ENCODE assay signal across 20 mouse cellular contexts in the genomic region with DNA sequence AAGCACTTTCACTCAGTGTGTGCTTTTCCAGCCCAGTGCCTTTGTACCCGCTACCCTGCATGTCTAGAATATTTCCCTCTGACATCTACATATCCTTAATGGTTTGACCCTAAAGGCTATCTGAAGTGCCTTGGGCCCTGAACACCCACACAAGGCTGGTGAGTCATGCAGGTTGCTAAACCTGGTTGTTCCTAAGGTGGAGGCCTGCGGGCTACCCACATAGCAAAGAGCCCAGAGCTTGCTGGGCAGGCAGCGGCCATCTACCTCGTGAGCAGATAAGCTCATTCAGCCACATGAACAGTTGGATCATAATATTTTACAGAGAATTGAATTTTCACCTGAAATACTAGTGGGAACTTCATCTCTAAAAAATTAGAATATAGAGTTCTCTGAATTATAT. TPM values are rescaled to one million over a fixed set of nuclear protein-coding genes. Genes with fewer than 3 reads are reported as not detected.
"Had no signal": no experiment of that assay in that cellular context is flagged by ENCODE, and none has a peak within 500 bp of the region (broad histone marks: within the 10 kb centered on the region; RNA-seq: fewer than 3 reads in every experiment).

No protein-coding gene starts in this region.

- H3K9ac ChIP-seq: kidney, embryonic 15.5 days; liver, embryonic 13.5 days; lung, embryonic 14.5 days; midbrain, embryonic 12.5 days; midbrain, embryonic 15.5 days; neural tube, embryonic 12.5 days; neural tube, embryonic 15.5 days had no signal

- DNase-seq: kidney, adult 8-10 months; kidney, postnatal 25 days; layer of hippocampus, adult 9-11 months; liver, embryonic 13.5 days; lung, embryonic 14.5 days; lung, postnatal 14 days; right cerebral cortex, adult 18-20 months; right cerebral cortex, postnatal 14 days; right cerebral cortex, postnatal 4 days; thymus, adult 18-20 months; thymus, postnatal 36 days had no signal

- H3K36me3 ChIP-seq: kidney, embryonic 15.5 days; liver, embryonic 13.5 days; midbrain, embryonic 12.5 days; midbrain, embryonic 15.5 days; neural tube, embryonic 12.5 days; neural tube, embryonic 15.5 days had no signal

- ATAC-seq: inflammation-experienced regulatory T-cells, adult 6 months; intestine, embryonic 16.5 days; midbrain, embryonic 15.5 days had no signal

- H3K9me3 ChIP-seq: kidney, embryonic 15.5 days; liver, embryonic 13.5 days; midbrain, embryonic 12.5 days; midbrain, embryonic 15.5 days; neural tube, embryonic 12.5 days; neural tube, embryonic 15.5 days had no signal

- H3K4me3 ChIP-seq: kidney, embryonic 15.5 days; layer of hippocampus, adult 2 months; liver, embryonic 13.5 days; midbrain, embryonic 12.5 days; midbrain, embryonic 15.5 days; neural tube, embryonic 12.5 days; neural tube, embryonic 15.5 days had no signal

- H3K27me3 ChIP-seq: kidney, embryonic 15.5 days; liver, embryonic 13.5 days; midbrain, embryonic 12.5 days; midbrain, embryonic 15.5 days; neural tube, embryonic 12.5 days; neural tube, embryonic 15.5 days had no signal

- H3K27ac ChIP-seq: kidney, embryonic 15.5 days; layer of hippocampus, adult 2 months; liver, embryonic 13.5 days; macrophage; midbrain, embryonic 12.5 days; midbrain, embryonic 15.5 days; neural tube, embryonic 12.5 days; neural tube, embryonic 15.5 days had no signal

- H3K4me2 ChIP-seq: kidney, embryonic 15.5 days; liver, embryonic 13.5 days; lung, embryonic 14.5 days; midbrain, embryonic 12.5 days; midbrain, embryonic 15.5 days; neural tube, embryonic 12.5 days; neural tube, embryonic 15.5 days had no signal

- H3K4me1 ChIP-seq: kidney, embryonic 15.5 days; midbrain, embryonic 12.5 days; midbrain, embryonic 15.5 days; neural tube, embryonic 12.5 days; neural tube, embryonic 15.5 days had no signal

RNA-seq across cellular contexts. Expression of gene Slc16a12, which starts 11.2 kb away (rescaled TPM):
- polyA plus RNA-seq: macrophage had no signal
